Mouse (Mus musculus) ovary, postnatal 14 days (tissue): ENCODE measurements around the gene Trhde.
A peak's percentile ranks its signal among the peaks of the same experiment; 100 is the strongest.

ENCODE experiments used
- DNase-seq: peaks from one replicate; pipeline ENCODE4 v3.0.0; 2022; ENCODE audit warnings: low spot score

Gene Trhde

GRCm38 (mm10) chr10:114802161-114802651, at the start of gene Trhde:
TSS of gene Trhde (minus strand) at chr10:114802307.
- no peak for DNase-seq

GRCm38 (mm10) chr10:114841966-114842365, 39.9 kb upstream of the Trhde start:
- DNase-seq = no peak

GRCm38 (mm10) chr10:114841440-114841839, 39.3 kb upstream of the Trhde start:
- no peak for DNase-seq

- DNase-seq = no peak
Measured at GRCm38 (mm10) chr10:114831313-114831712, 29.2 kb upstream of the Trhde start.

GRCm38 (mm10) chr10:114808799-114809198, 6.7 kb upstream of the Trhde start:
- DNase-seq = no peak

- peak; percentile 1 for DNase-seq
Measured at GRCm38 (mm10) chr10:114805884-114806283, 3.8 kb upstream of the Trhde start.

- DNase-seq = peak; percentile 2
Measured at GRCm38 (mm10) chr10:114801457-114802160, 498 bp downstream of the Trhde start.

- no peak for DNase-seq
Measured at GRCm38 (mm10) chr10:114800331-114801304, 1.5 kb downstream of the Trhde start.

GRCm38 (mm10) chr10:114799481-114799880, 2.6 kb downstream of the Trhde start:
- no peak for DNase-seq

GRCm38 (mm10) chr10:114798788-114799187, 3.3 kb downstream of the Trhde start:
- no peak for DNase-seq

GRCm38 (mm10) chr10:114798218-114798617, 3.9 kb downstream of the Trhde start:
- no peak for DNase-seq

- DNase-seq = no peak
Measured at GRCm38 (mm10) chr10:114797664-114798063, 4.4 kb downstream of the Trhde start.

- DNase-seq = no peak
Measured at GRCm38 (mm10) chr10:114796872-114797271, 5.2 kb downstream of the Trhde start.

- no peak for DNase-seq
Measured at GRCm38 (mm10) chr10:114794214-114794613, 7.9 kb downstream of the Trhde start.

GRCm38 (mm10) chr10:114765914-114766313, 36.2 kb downstream of the Trhde start:
- no peak for DNase-seq

GRCm38 (mm10) chr10:114762125-114762524, 40.0 kb downstream of the Trhde start:
- no peak for DNase-seq

GRCm38 (mm10) chr10:114759240-114759639, 42.9 kb downstream of the Trhde start:
- no peak for DNase-seq

GRCm38 (mm10) chr10:114758614-114759013, 43.5 kb downstream of the Trhde start:
- DNase-seq = no peak

- peak; percentile 11 for DNase-seq
Measured at GRCm38 (mm10) chr10:114742755-114743705, 59.1 kb downstream of the Trhde start.

- no peak for DNase-seq
Measured at GRCm38 (mm10) chr10:114739916-114740315, 62.2 kb downstream of the Trhde start.

GRCm38 (mm10) chr10:114737581-114737980, 64.5 kb downstream of the Trhde start:
- no peak for DNase-seq

- no peak for DNase-seq
Measured at GRCm38 (mm10) chr10:114736377-114736776, 65.7 kb downstream of the Trhde start.
